Mouse (Mus musculus) MEL (cell line): ENCODE results near the gene Srrm2. TPM values are rescaled to one million over a fixed set of nuclear protein-coding genes. Genes with fewer than 3 reads are reported as not detected.

Experiments
- DNase-seq: peaks from one replicate; pipeline ENCODE4 v3.0.0; 2011; ENCODE audit warnings: low read depth, low spot score
- H3K27ac ChIP-seq: 2 replicates; pipeline ENCODE4 v1.5.1; 2012; ENCODE audit warnings: low read depth, mild to moderate bottlenecking, control low read depth, low read length, moderate library complexity; ENCODE audit not compliant: control insufficient read depth
- H3K27me3 ChIP-seq, 2 experiments: fragments of 150-350 bp in 1 of 2; sonication (generic) in 1 of 2; 2 replicates each; pipeline ENCODE4 v1.6.1; 2012; ENCODE audit warnings: low read length in 2 of 2, mild to moderate bottlenecking in 2 of 2, improper control_type of control experiment in 1 of 2, moderate library complexity in 1 of 2; ENCODE audit not compliant: insufficient read depth in 2 of 2, control insufficient read depth in 1 of 2
- H3K36me3 ChIP-seq, 2 experiments: 2 replicates each; pipeline ENCODE4 v1.6.1; 2012 to 2014; ENCODE audit warnings: low read length in 2 of 2, improper control_type of control experiment in 1 of 2, inconsistent platforms in 1 of 2, mild to moderate bottlenecking in 1 of 2; ENCODE audit not compliant: insufficient read depth in 2 of 2, control insufficient read depth in 1 of 2
- H3K4me1 ChIP-seq, 2 experiments: fragments of 150-350 bp in 1 of 2; sonication (generic) in 1 of 2; 2 replicates each; pipeline ENCODE4 v1.6.1; 2012; ENCODE audit warnings: low read length in 2 of 2, improper control_type of control experiment in 1 of 2, mild to moderate bottlenecking in 1 of 2; ENCODE audit not compliant: insufficient read depth in 2 of 2, control insufficient read depth in 1 of 2
- H3K4me3 ChIP-seq, 2 experiments: fragments of 150-350 bp in 1 of 2; sonication (generic) in 1 of 2; 2 replicates each; pipeline ENCODE4 v1.5.1; 2012; ENCODE audit warnings: low read depth in 2 of 2, low read length in 2 of 2, mild to moderate bottlenecking in 2 of 2, moderate library complexity in 2 of 2, control low read depth in 1 of 2, improper control_type of control experiment in 1 of 2; ENCODE audit not compliant: control insufficient read depth in 1 of 2, insufficient read depth in 1 of 2
- H3K79me2 ChIP-seq: 2 replicates; pipeline ENCODE4 v1.6.1; 2012; ENCODE audit warnings: mild to moderate bottlenecking, low read length, moderate library complexity; ENCODE audit not compliant: control insufficient read depth, poor library complexity, insufficient read depth
- H3K9ac ChIP-seq: 2 replicates; pipeline ENCODE4 v1.6.1; 2012; ENCODE audit warnings: low read depth, mild to moderate bottlenecking, control low read depth, low read length, moderate library complexity; ENCODE audit not compliant: control insufficient read depth, poor library complexity, severe bottlenecking
- H3K9me3 ChIP-seq: fragments of 150-350 bp; sonication (generic); replicated peaks from 2 replicates; pipeline ENCODE4 v1.6.1; 2012; ENCODE audit warnings: mild to moderate bottlenecking, low read length, improper control_type of control experiment, moderate library complexity; ENCODE audit not compliant: insufficient read depth
- ELF1 ChIP-seq: IDR thresholded peaks from 2 replicates; pipeline ENCODE4 v1.6.1; 2014; ENCODE audit warnings: low read depth, mild to moderate bottlenecking, inconsistent platforms, low read length, improper control_type of control experiment, moderate library complexity
- EP300 ChIP-seq, 2 experiments: IDR thresholded peaks; 2 replicates each; pipeline ENCODE4 v1.6.1; 2011; ENCODE audit warnings: improper control_type of control experiment in 2 of 2, low read length in 2 of 2, low read depth in 1 of 2, mild to moderate bottlenecking in 1 of 2
- ETS1 ChIP-seq: IDR thresholded peaks from 2 replicates; pipeline ENCODE4 v1.6.1; 2012; ENCODE audit warnings: low read depth, mild to moderate bottlenecking, inconsistent platforms, low read length, improper control_type of control experiment, moderate library complexity
- HCFC1 ChIP-seq: IDR thresholded peaks from 2 replicates; pipeline ENCODE4 v1.6.1; 2012; ENCODE audit warnings: low read depth, mild to moderate bottlenecking, inconsistent platforms, low read length, improper control_type of control experiment, moderate library complexity
- JUND ChIP-seq: IDR thresholded peaks from 2 replicates; pipeline ENCODE4 v1.6.1; 2011; ENCODE audit warnings: low read depth, mild to moderate bottlenecking, improper control_type of control experiment, low read length
- MAFK ChIP-seq: IDR thresholded peaks from 2 replicates; pipeline ENCODE4 v1.6.1; 2011; ENCODE audit warnings: low read depth, mild to moderate bottlenecking, low read length, improper control_type of control experiment, borderline replicate concordance
- NRF1 ChIP-seq: IDR thresholded peaks from 2 replicates; pipeline ENCODE4 v1.6.1; 2014; ENCODE audit warnings: low read depth, mild to moderate bottlenecking, inconsistent platforms, low read length, improper control_type of control experiment, moderate library complexity; ENCODE audit not compliant: poor library complexity, insufficient read depth, severe bottlenecking
- POLR2AphosphoS2 ChIP-seq: IDR thresholded peaks from 2 replicates; pipeline ENCODE4 v1.6.1; 2011; ENCODE audit warnings: low read length, improper control_type of control experiment
- SMC3 ChIP-seq: IDR thresholded peaks from 2 replicates; pipeline ENCODE4 v1.6.1; 2011; ENCODE audit warnings: low read depth, low read length, improper control_type of control experiment
- polyA plus RNA-seq, 2 experiments: library from polyadenylated mRNA; stranded (reverse) in 1 of 2; unstranded in 1 of 2; fragments of >175 nt in 1 of 2; fragments of >200 nt in 1 of 2; gene quantifications; 2 replicates each; pipeline versions ENCODE4 v1.2.1 to v1.2.4; 2012; ENCODE audit warnings: low replicate concordance in 2 of 2, low read depth in 1 of 2; ENCODE audit not compliant: insufficient read length in 2 of 2, insufficient read depth in 1 of 2, missing spikeins in 1 of 2
- total RNA-seq: library from RNA; depleted of rRNA; stranded (reverse); fragments of 300-350 nt; gene quantifications from 2 replicates; pipeline ENCODE4 v1.2.3, GENCODE M21; 2012; rRNA removed

Srrm2 gene
- total and polyA plus RNA-seq, 3 experiments, result 56.2 to 988 (median 505) TPM

GRCm38 (mm10) chr17:23868513-23868912 lies 78.2 kb downstream of the Srrm2 start:
- no peak for DNase-seq

More at GRCm38 (mm10) chr17:23868513-23868912, 78.2 kb downstream of the Srrm2 start:
- Histone ChIP-seq H3K9me3 (no peaks in the 10 kb centered on the region), H3K4me1 (no peaks in the 10 kb centered on the region), H3K4me3 (no peak overlapping the region), H3K9ac (no peak overlapping the region), H3K27me3 (peaks cover 0 to 3% of the 10 kb centered on the region in 2 experiments; a peak in 3 of 4 replicates), H3K27ac (no peak overlapping the region), H3K79me2 (no peaks in the 10 kb centered on the region), H3K36me3 (no peaks in the 10 kb centered on the region)
- TF ChIP-seq NRF1, result no peak
- no peak for TF ChIP-seq POLR2AphosphoS2
- no peak for TF ChIP-seq ETS1
- TF ChIP-seq SMC3, result no peak
- no peak for TF ChIP-seq MAFK
- no peak for TF ChIP-seq HCFC1
- TF ChIP-seq JUND, result no peak
- no peak for TF ChIP-seq EP300 (IDR thresholded peaks at IDR 0.05; ENCODE audit: low read depth in 1 of 2, low read length in 2 of 2)
- TF ChIP-seq ELF1, result no peak

Other genes with a start within 250 kb of the Srrm2 start
- gene Zfp213, start 226.3 kb upstream of the Srrm2 start, total RNA-seq, result 3.4 and 3.8 TPM in 2 replicates
- gene Zfp213, start 226.3 kb upstream of the Srrm2 start, polyA plus RNA-seq, result 1 to 10 TPM in 1 of 2 experiments, not detected in 1; 3.0 TPM
- 0.08 and 0.16 TPM in 2 replicates for gene Zfp13, start 191.0 kb upstream of the Srrm2 start, total RNA-seq
- under 1 TPM in 1 of 2 experiments, not detected in 1; 0.38 TPM for gene Zfp13, start 191.0 kb upstream of the Srrm2 start, polyA plus RNA-seq
- gene Zscan10, start 189.7 kb upstream of the Srrm2 start, total RNA-seq, result not detected in 2 replicates
- under 1 TPM in 1 of 2 experiments, not detected in 1; 0.08 TPM for gene Zscan10, start 189.7 kb upstream of the Srrm2 start, polyA plus RNA-seq
- 0.03 TPM in 1 of 2 replicates, not detected in the other for gene Mmp25, start 145.3 kb upstream of the Srrm2 start, total RNA-seq
- gene Mmp25, start 145.3 kb upstream of the Srrm2 start, polyA plus RNA-seq, result under 1 TPM in 1 of 2 experiments, not detected in 1; 0.01 TPM
- gene Bicdl2, start 130.0 kb upstream of the Srrm2 start, total RNA-seq, result 0.08 TPM in 1 of 2 replicates, not detected in the other
- under 1 TPM in 1 of 2 experiments, not detected in 1; 0.17 TPM for gene Bicdl2, start 130.0 kb upstream of the Srrm2 start, polyA plus RNA-seq
- 11.0 and 15.6 TPM in 2 replicates for gene Hcfc1r1, start 116.9 kb upstream of the Srrm2 start, total RNA-seq
- 10 to 100 TPM in 1 of 2 experiments, not detected in 1; 81.6 TPM for gene Hcfc1r1, start 116.9 kb upstream of the Srrm2 start, polyA plus RNA-seq
- gene Thoc6, start 116.7 kb upstream of the Srrm2 start, total RNA-seq, result 26.4 and 36.9 TPM in 2 replicates
- gene Thoc6, start 116.7 kb upstream of the Srrm2 start, polyA plus RNA-seq, result 10 to 100 TPM in 1 of 2 experiments, not detected in 1; 62.9 TPM
- gene Tnfrsf12a, start 113.1 kb upstream of the Srrm2 start, total RNA-seq, result 15.4 and 18.8 TPM in 2 replicates
- 10 to 100 TPM in 1 of 2 experiments, not detected in 1; 14.7 TPM for gene Tnfrsf12a, start 113.1 kb upstream of the Srrm2 start, polyA plus RNA-seq
- gene Cldn6, start 111.3 kb upstream of the Srrm2 start, total RNA-seq, result not detected in 2 replicates
- not detected for gene Cldn6, start 111.3 kb upstream of the Srrm2 start, polyA plus RNA-seq
- 0.19 and 0.26 TPM in 2 replicates for gene Cldn9, start 106.5 kb upstream of the Srrm2 start, total RNA-seq
- under 1 TPM in 1 of 2 experiments, not detected in 1; 0.18 TPM for gene Cldn9, start 106.5 kb upstream of the Srrm2 start, polyA plus RNA-seq
- not detected in 2 replicates for gene 1520401A03Rik, start 67.7 kb upstream of the Srrm2 start, total RNA-seq
- gene 1520401A03Rik, start 67.7 kb upstream of the Srrm2 start, polyA plus RNA-seq, result not detected
- 15.8 and 16.6 TPM in 2 replicates for gene Pkmyt1, start 64.2 kb upstream of the Srrm2 start, total RNA-seq
- gene Pkmyt1, start 64.2 kb upstream of the Srrm2 start, polyA plus RNA-seq, result 10 to 100 TPM in 1 of 2 experiments, not detected in 1; 49.8 TPM
- 5.2 and 6.5 TPM in 2 replicates for gene Paqr4, start 49.7 kb upstream of the Srrm2 start, total RNA-seq
- 10 to 100 TPM in 1 of 2 experiments, not detected in 1; 10.7 TPM for gene Paqr4, start 49.7 kb upstream of the Srrm2 start, polyA plus RNA-seq
- gene Kremen2, start 44.7 kb upstream of the Srrm2 start, total RNA-seq, result 0.10 TPM in 1 of 2 replicates, not detected in the other
- under 1 TPM in 1 of 2 experiments, not detected in 1; 0.11 TPM for gene Kremen2, start 44.7 kb upstream of the Srrm2 start, polyA plus RNA-seq
- 14.8 and 15.3 TPM in 2 replicates for gene Flywch1, start 18.9 kb upstream of the Srrm2 start, total RNA-seq
- 10 to 100 TPM in 1 of 2 experiments, not detected in 1; 29.7 TPM for gene Flywch1, start 18.9 kb upstream of the Srrm2 start, polyA plus RNA-seq
- 0.62 and 0.69 TPM in 2 replicates for gene Flywch2, start 4.5 kb upstream of the Srrm2 start, total RNA-seq
- gene Flywch2, start 4.5 kb upstream of the Srrm2 start, polyA plus RNA-seq, result 1 to 10 TPM in 1 of 2 experiments, not detected in 1; 6.2 TPM
- gene Elob, start 38.6 kb downstream of the Srrm2 start, total RNA-seq, result 453 and 486 TPM in 2 replicates
- gene Elob, start 38.6 kb downstream of the Srrm2 start, polyA plus RNA-seq, result 100 to 1,000 TPM in 1 of 2 experiments, not detected in 1; 609 TPM
- 0.08 and 0.42 TPM in 2 replicates for gene Prss33, start 45.5 kb downstream of the Srrm2 start, total RNA-seq
- 1 to 10 TPM in 1 of 2 experiments, not detected in 1; 1.0 TPM for gene Prss33, start 45.5 kb downstream of the Srrm2 start, polyA plus RNA-seq
- gene Prss32, start 53.3 kb downstream of the Srrm2 start, total RNA-seq, result not detected in 2 replicates
- under 1 TPM in 1 of 2 experiments, not detected in 1; 0.71 TPM for gene Prss32, start 53.3 kb downstream of the Srrm2 start, polyA plus RNA-seq
- gene Prss41, start 53.6 kb downstream of the Srrm2 start, total RNA-seq, result 2.6 and 3.4 TPM in 2 replicates
- gene Prss41, start 53.6 kb downstream of the Srrm2 start, polyA plus RNA-seq, result 10 to 100 TPM in 1 of 2 experiments, not detected in 1; 12.8 TPM
- not detected in 2 replicates for gene Prss21, start 77.5 kb downstream of the Srrm2 start, total RNA-seq
- gene Prss21, start 77.5 kb downstream of the Srrm2 start, polyA plus RNA-seq, result not detected
- not detected in 2 replicates for gene Dcpp1, start 90.3 kb downstream of the Srrm2 start, total RNA-seq
- not detected for gene Dcpp1, start 90.3 kb downstream of the Srrm2 start, polyA plus RNA-seq
- not detected in 2 replicates for gene Dcpp2, start 90.3 kb downstream of the Srrm2 start, total RNA-seq
- not detected for gene Dcpp2, start 90.3 kb downstream of the Srrm2 start, polyA plus RNA-seq
- not detected in 2 replicates for gene Dcpp3, start 126.9 kb downstream of the Srrm2 start, total RNA-seq
- gene Dcpp3, start 126.9 kb downstream of the Srrm2 start, polyA plus RNA-seq, result not detected
- gene Sbp, start 151.1 kb downstream of the Srrm2 start, total RNA-seq, result not detected in 2 replicates
- gene Sbp, start 151.1 kb downstream of the Srrm2 start, polyA plus RNA-seq, result not detected
- gene Sbpl, start 164.7 kb downstream of the Srrm2 start, total RNA-seq, result not detected in 2 replicates
- not detected for gene Sbpl, start 164.7 kb downstream of the Srrm2 start, polyA plus RNA-seq
- gene Prss30, start 190.0 kb downstream of the Srrm2 start, total RNA-seq, result not detected in 2 replicates
- gene Prss30, start 190.0 kb downstream of the Srrm2 start, polyA plus RNA-seq, result not detected
- not detected in 2 replicates for gene Prss22, start 207.6 kb downstream of the Srrm2 start, total RNA-seq
- not detected for gene Prss22, start 207.6 kb downstream of the Srrm2 start, polyA plus RNA-seq
- not detected in 2 replicates for gene Prss27, start 247.6 kb downstream of the Srrm2 start, total RNA-seq
- not detected for gene Prss27, start 247.6 kb downstream of the Srrm2 start, polyA plus RNA-seq